Mouse (Mus musculus) retina, embryonic 14.5 days (tissue): Measurements from ENCODE around the gene Adcy3.
"Not testable (repeated sequence)": the region's sequence is repeated elsewhere in the genome, so short reads cannot be mapped to it uniquely, and the experiment has no call there.

Source experiments
- DNase-seq: peaks from one replicate; pipeline ENCODE4 v3.0.0-alpha.2; 2015; ENCODE audit warnings: low spot score

The Adcy3 gene

DNA sequence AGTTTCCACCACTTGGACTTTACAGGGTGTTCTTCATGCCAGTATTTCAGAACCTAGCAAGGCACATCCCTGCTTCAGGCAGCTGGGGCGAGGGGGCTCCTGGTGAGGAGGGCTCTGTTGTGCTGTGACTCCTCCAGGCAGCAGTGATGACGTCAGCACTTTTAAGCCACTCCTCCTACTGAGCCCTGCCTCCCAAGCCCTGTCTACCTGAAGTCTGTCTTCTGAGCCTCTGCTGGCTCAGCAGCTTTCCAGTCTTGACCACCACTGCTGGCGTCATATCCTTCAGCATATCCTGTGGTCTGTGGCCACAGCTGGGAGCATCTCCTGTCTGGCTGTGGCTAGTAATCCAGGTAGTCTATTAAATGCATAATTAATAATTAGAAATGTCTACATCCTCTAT lies 47.6 kb downstream of the Adcy3 start:
- no peak for DNase-seq

DNA sequence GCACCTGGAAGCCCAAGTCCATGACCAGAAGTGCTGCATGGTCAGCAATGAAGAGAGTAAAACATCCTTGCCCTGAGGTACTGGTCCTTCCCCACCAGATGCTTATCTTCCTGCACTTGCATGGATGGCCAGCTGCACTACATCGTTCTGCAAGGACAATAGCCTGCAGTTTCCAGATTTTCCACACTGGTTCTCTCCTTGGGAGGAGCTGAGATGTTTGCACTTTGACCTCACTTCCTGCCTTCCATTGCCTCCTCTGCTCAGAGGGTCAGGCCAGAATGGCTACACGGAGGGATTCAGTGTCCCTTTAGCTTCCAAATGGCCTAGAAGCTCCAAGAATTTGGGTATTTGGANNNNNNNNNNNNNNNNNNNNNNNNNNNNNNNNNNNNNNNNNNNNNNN lies 51.7 kb downstream of the Adcy3 start:
- DNase-seq: no peak

DNA sequence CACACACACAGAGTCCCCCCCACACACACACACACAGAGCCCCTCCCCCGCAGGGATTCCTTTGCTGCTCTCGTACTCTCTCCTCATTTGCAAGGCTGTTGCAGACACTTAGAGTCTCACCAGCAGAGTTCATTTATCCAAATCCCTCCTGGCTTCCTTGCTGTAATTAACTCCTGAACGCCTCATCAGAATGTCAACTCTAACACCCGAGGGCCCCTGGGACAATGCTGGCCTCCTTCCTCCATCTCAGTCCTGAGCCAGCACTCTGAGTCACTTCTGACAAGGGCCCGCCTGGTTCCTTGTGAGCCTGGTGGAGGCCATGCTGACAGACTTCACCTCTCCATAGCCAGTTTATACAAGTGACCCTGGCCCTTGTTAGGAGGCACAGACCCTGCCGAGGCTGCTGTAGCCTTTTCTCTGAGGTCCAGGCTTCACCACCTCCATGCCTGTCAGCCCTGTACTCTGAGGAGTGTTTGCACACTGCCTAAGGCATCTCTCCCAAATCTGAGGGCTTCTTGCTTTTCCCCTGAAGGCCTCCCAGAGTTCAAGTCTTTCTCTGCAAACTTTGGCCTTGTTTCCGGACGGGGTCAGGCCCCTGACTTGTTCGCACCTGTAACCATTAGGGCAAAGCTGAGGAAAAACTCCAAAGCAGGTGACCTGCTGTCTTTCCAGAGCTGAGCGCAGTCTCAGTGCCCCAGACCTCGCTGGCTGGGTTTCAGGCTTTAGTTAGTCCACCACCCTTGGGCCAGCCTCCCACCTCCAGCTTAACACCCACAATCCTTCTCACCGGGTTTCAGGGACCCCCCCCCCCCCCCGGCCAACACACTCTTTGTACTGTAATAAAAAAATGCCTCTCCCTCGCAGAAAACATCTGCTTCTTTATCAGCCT lies 55.5 kb downstream of the Adcy3 start:
- DNase-seq: peak; percentile 64

DNA sequence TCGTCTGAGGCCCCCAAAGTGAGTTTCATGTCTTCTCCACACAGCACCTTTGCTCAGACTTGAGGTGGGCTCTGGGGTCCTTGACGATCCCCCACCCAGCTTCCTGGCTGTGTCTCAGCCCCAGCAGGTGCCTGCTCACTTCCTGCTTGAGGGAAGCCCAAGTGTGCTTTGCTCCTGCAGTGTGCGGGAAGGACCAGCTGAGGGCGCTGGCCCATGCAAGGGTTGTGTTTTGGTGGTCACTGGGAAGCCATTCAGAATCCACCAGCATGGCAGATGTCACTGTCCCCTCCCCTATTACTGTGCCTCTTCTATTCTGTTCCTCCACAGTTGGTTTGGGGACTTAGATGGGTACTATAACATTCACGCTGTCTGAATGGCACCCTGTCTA lies 56.2 kb downstream of the Adcy3 start:
- DNase-seq: peak; percentile 61

DNA sequence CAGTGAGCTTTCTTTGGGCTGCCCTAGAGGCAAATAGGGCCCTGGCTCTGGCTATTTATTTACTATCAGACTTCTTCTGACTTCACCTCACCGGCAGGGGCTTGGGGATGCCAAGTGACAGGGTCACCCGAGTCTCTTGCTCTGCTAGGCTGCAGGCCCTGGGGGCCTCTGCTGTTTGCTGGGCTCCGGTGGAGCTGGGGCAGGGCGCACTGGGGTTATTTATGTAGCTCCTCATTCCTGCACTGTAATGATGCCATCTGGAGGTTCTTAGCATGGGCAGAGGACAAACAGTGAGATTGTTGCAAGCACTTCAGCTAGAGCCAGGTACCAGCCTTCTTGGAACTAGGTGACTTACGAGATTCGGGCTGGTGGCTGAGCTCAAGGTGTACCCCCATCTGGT lies 59.6 kb downstream of the Adcy3 start:
- no peak for DNase-seq

DNA sequence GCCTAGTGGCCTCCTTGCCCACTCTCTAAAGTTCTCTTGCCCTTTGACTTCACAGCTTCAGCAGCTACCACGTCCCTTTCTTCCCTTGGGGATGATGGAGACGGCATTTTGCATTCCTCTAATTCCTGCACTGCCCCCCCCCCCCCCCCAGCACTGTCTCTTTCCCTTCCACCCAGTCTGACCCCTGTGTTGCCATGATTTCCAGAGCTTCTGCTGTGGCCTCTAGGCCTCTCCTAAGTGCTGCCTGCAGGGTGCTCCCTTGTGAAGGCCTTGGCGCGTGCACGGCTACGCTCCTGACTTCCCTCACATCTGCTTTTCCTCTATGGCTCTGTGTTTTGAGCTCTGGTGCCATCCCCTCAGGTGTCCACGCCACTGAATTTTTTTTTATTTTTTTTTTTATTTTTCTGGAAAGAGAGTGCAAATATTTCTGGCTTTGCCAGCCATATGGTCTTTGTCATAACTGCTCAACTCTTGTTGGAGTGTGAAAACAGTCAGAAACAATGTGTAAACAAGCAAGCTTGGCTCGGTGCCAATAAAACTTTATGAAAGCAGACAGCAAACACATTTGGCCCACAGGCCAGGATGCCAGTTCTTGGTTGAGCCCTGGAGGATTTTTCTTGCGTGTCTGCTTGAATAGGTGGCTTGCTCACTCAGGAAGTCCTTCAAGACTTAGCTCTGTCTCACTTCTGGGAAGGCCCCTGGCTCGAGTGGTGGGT lies 60.3 kb downstream of the Adcy3 start:
- DNase-seq: no peak

DNA sequence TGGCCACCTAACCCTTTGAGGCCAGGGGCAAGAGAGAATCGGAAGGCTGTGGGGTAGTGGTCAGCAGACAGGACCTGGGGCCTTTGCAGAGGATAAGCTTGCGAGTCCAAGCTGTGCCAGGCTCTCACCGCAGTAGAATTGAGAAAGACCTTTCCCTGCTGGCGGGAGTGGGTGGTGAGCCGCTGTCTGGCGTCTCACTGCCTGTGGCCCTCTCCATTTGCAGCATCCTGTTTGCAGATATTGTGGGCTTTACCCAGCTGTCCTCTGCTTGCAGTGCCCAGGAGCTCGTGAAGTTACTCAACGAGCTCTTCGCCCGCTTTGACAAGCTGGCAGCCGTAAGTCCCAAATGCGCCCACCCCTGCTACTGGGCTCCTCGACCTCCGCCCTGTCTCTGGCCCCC lies 61.7 kb downstream of the Adcy3 start:
- no peak for DNase-seq

DNA sequence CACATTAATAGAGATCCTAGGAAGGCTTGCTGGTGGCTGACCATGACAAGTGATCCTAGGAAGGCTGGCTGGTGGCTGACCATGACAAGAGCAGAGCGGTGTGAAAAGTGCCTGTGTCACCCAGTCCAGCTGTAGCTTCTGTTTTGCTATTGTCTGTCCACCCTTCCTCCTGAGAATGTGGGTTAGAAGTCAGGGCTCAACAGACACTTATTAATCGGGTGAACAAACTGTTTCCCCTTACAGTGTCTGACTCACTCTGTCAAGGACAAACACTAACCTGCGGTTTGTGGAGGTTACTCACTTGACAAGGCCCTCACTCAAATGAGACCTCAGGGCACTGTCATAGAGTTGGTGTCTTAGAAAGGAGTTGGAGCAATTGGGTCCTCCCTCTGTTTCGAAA lies 65.8 kb downstream of the Adcy3 start:
- no peak for DNase-seq

DNA sequence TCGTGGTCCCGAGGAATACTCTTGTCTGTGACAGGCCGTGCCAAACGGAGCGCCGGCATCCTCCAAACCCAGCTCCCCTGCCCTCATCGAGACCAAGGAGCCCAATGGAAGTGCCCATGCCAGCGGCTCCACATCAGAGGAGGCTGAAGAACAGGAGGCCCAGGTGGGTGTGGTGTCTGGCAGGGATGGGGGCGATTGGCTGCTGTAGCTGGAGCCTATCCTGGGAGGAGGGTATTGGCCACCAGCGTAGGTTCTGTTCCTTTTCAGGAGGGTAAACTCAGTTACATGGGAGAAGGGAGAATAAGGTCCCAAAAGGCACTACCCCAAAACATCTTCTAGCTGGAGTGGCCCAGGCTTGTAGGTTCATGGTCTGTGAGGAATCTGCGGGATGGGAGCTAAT lies 66.4 kb downstream of the Adcy3 start:
- no peak for DNase-seq

DNA sequence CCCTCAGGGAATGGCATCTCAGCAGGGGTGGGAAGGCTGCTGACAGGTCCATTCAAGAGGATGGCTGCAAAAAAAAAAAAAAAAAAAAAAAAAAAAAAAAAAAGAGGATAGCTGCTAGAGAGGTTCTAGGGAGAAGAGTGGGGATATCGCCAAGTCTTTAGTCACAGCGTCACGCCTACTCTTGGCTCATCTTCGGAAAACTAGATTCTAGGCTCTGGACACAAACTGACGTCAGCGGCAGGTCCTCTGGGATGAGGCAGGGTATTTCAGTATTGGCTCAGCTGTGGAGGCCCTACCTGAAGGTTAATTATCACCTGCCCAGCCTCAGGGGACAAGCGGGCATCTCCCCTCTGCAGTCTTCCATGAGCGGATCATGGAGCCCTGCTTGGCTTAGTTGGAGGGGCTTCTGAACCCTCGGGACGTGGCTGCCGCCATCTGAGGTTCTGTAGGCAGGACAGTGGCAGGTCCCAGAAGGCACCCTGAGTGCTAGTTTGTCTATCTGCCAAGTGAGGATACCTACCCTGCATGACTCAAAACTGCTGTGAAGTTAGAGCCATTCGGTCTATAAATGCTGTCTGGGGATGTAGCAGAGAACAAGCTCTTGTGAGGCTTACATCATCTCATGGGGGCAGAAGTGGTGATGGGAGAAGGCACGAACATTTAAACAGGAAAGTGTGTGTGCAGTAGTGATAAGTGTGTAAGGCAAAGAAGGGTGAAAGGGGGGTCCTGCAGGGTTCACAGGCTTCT lies 68.7 kb downstream of the Adcy3 start:
- DNase-seq: no peak

DNA sequence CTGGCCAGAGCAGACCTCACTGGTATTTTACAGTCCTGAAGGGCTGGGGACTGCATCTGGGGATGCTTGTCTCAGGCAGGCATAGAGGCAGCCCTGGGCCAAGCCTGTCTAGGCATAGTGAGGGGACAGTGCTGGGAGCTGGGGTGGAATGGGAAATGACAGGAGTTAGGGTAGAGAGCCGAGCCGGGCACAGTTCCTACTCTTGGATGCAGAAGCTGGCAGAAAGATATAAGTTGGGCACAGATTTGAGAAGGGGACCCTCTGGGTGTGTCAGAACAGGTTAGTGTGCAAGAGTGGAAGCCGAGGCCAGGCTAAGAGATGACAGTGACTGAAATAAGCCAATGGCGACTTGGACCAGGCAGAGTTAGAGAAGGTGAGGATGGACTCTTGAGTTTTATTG lies 69.3 kb downstream of the Adcy3 start:
- no peak for DNase-seq

DNA sequence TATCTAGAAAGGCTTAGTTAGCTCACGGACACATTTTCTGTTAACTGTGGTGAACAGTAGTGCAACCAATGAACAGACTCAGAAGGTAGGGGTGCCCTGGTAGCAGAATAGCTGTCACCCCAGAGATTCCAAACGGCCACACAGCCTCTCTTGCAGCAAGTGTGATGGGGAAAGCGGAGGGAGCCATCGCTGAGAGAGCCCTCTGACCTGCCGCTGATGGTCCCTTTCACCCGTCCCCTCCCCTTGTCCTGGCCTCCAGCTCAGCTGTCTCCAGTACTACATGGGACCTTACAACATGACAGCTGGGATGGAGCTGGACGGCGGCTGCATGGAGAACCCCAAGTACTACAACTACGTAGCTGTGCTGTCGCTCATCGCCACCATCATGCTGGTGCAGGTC lies 73.2 kb downstream of the Adcy3 start:
- DNase-seq: no peak

DNA sequence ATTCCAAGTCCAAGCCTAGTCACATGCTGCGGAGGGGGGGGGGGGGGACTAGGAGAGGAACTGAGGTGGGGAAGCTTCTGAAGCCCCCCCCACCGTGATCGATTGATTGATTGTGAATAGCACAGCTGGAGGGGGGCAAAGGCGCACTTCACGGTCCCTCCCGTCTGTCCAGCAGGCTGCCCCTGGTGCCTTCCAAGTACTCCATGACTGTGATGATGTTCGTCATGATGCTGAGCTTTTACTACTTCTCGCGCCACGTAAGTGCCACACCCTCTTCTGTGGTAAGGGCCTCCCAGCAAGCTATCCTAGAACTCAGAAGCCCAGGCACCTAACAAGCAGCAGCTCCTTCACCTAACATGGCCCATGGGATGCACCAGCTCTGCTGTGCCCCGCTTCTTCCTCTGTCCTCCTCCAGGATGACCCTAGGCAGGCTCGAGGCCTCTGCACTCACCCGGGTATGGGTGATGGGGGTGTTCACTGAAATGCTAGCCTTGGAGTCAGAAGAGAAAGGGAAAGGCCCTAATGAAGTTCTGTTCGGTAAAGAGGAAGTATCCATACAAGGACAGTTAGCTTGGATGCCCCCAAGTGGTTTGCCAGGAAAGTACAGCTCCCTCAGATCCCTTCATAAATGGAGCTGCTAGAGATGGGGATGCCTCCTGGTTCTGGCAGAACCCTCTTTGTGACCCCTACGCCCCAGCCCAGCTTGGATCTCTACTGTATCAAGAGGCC lies 75.7 kb downstream of the Adcy3 start:
- peak; percentile 75 for DNase-seq

DNA sequence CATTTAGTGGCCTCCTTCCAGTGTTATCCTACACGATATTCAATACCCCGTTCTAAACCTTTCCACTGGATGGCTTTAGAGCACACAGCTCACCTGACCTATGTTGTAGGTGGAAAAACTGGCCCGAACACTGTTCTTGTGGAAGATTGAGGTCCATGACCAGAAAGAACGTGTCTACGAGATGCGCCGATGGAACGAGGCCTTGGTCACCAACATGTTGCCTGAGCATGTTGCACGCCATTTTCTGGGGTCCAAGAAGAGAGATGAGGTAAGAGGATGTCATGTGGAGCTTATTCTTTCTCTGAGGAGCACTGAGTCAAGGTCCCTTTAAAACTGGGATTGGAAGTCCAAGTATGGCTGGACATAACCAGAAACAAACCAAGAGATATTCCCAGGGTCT lies 76.3 kb downstream of the Adcy3 start:
- DNase-seq: no peak

DNA sequence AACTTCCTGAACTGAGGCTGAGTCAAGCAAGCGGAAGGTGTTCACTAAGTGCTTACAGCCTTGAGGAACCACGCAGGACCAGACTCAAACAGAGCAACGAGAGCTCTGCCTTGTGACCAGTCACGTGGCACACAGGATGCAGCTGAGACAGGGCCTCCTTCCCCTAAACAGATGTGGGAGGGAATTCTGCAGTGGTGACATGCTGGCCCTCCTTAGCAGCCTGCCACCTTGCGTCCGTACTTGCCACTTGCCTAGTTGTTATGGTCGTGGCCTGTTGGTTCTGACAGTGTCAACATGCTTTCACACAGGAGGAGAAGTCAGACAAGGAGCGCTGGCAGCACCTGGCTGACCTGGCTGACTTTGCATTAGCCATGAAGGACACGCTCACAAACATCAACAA lies 78.3 kb downstream of the Adcy3 start:
- no peak for DNase-seq

DNA sequence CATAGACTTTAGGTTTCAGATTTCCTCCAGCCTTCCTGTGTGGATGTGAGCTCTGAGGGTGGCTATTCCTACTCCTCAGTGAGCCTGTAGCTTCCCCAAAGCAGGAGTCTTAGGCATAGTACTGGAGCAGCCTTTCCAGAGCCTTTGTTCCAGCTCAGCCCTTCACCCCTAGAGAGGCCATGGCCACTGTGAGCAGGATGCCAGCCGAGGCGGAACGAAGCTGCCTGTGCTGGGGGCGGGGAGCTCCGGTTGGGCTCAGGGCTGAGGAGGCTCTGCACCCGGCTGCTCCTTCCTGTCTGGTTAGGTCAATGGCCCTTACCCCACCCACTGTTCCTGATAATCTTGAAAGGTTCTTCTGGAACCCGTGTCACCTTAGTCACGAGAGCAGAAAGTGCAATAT lies 80.0 kb downstream of the Adcy3 start:
- DNase-seq: no peak

DNA sequence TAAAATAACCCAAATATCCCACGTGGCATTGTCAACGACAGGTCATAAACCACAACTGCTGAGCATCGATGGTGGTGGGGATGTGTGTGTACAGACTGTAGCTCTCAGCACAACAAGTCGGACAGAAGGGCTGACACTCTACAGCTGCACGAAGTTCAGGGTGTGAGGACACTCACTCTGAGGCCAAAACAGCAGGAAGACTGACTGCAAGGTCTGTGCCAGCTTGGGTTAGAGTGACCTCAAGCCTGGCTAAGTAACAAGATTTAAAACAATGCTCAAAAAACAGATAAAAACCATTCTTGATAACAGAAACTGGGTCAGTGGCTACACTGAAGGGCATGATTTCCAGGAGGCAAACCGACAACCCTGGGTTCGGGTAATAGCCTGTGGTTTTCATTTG lies 97.3 kb downstream of the Adcy3 start:
- DNase-seq: no peak

DNA sequence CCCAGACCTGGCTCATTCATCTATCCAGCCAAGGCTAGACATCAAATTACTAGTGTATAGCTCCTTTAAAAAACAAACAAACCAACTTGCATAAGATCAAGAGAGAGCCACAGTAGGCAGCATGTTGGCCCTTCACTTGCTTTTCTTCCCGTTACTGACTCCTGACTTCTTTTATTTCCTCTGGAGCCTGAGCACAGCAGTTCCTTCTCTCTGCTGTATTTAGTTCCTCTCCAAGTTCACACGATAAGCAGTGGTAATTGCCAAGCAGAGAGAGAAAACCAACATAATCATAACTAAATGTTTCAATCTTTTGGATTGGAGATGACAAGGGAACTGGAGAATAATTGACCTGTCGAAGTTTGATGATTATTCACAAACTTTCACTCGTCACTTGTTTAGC lies 99.9 kb downstream of the Adcy3 start:
- DNase-seq: no peak

DNA sequence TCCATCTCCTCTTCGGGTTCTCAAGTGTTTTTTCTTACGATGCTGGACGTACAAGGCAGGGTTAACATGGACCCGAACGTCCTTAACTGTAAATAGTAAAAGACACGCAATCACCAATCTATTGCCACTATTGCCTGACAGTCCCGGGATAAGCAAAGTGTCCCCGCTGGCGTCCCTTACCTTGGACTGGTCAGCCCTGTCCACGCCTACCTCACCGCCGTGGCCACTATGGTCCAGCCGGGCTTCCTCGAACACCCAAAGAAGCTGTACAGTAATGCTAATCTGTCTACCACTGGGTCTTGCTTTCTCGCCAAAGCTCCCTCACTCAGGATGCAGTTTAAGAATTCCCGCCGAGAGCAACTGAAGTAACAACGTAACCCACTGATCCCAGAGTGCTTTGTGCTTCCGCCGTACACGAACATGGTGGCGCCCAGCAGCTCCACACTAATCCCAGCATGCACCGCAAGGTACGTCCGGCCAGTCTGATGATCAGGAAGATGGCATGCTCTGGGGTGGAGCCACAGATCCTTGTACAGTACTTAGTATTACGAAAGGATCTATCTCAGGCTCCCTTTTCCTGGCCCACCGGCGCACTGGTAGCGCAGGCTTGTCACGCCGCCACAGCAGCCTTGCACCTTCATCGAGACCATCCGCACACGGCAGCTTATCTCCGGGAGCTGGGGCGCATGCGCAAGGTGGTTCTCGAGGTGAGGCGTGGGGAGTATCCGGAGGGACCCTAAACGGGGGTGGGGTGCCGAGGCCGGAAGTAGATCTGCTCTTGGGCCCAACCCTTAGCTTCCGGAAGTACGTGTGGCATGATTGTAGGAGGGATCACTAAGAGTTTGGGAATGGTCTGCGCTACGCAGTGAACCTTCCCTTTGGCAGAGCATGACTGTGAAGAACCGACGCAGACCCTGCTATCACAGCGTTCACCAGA lies 100.9 kb downstream of the Adcy3 start, which contains the start of the genes Ptrhd1 and Cenpo:
Gene Ptrhd1 (plus strand): TSS at position 456 of the 937 bp plus-strand sequence.
Gene Cenpo (minus strand): TSS at position 723 of the 937 bp plus-strand sequence.
- peak; percentile 96 for DNase-seq

DNA sequence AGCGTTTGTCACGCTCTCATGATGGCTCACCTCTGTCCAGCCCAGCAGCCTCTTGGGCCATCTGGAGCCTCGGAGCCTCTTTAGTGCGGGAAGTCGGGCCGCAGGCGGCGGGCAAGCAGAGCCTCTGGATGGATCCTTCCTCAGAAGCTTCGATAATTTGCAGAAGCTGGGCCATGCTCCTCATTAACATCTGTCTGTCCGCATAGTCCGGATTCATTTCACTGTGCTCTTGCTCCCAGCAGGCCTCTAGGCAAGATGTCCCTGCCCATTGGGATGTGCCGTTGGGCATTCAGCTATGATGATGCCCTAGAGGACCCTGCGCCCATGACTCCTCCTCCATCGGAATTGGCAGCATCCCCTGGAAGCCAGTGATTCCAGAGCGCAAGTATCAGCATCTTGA lies 104.6 kb downstream of the Adcy3 start:
- no peak for DNase-seq

DNA sequence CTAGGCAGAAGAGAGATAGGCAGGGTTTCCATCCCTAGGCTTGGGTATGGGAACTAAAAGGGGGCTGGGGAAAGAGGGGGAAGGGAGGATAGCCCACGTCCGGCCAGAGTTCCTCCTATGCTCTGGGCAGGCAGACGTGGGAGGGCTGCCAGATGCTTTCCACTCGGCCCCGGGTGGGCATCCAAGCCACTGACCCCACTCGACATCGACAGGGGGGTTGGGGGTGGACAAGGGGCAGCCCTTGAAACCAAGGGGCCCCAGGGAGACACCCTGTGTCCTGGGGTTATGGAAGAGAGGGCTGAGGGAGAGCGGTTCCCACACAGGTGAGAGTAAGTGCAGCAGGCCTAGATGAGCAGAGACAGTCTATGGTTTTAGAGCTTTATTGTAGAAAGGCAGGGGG lies 107.4 kb downstream of the Adcy3 start:
- not testable (repeated sequence) for DNase-seq
